Mouse (Mus musculus) limb, embryonic 13.5 days (tissue): ENCODE measurements at regions not wholly inside any gene's neighbourhood (a gene's known extent, or its start where the extent isn't known, plus 50 kb on each side); places are given as distances from the start of the nearest gene placed in this dataset.

Experiments used
- ATAC-seq: fragments of 200-750 bp; cut with Nextera tagmentation; 2 replicates; pipeline ENCODE4 v1.8.0; 2017; ENCODE audit warnings: low read depth, moderate number of reproducible peaks, moderate TSS enrichment; ENCODE audit not compliant: low FRiP score
- H3K27ac ChIP-seq: fragments of 300-500 bp; sonication (generic); 2 replicates; pipeline ENCODE4 v1.5.1; 2015; ENCODE audit warnings: inconsistent platforms, mild to moderate bottlenecking, moderate library complexity
- H3K27me3 ChIP-seq: fragments of 300-500 bp; sonication (generic); 2 replicates; pipeline ENCODE4 v1.6.1; 2015; ENCODE audit warnings: mild to moderate bottlenecking, inconsistent platforms
- H3K36me3 ChIP-seq: fragments of 300-500 bp; sonication (generic); 2 replicates; pipeline ENCODE4 v1.6.1; 2015; ENCODE audit warnings: inconsistent platforms, mild to moderate bottlenecking, moderate library complexity
- H3K4me1 ChIP-seq: fragments of 300-500 bp; sonication (generic); 2 replicates; pipeline ENCODE4 v1.6.1; 2015; ENCODE audit warnings: inconsistent platforms
- H3K4me2 ChIP-seq: fragments of 300-500 bp; sonication (generic); replicated peaks from 2 replicates; pipeline ENCODE4 v1.6.1; 2015; ENCODE audit warnings: inconsistent platforms, mild to moderate bottlenecking, moderate library complexity
- H3K4me3 ChIP-seq: fragments of 300-500 bp; sonication (generic); 2 replicates; pipeline ENCODE4 v1.5.1; 2015; ENCODE audit warnings: moderate library complexity, mild to moderate bottlenecking, inconsistent platforms
- H3K9ac ChIP-seq: fragments of 300-500 bp; sonication (generic); 2 replicates; pipeline ENCODE4 v1.6.1; 2015; ENCODE audit warnings: mild to moderate bottlenecking, inconsistent platforms
- H3K9me3 ChIP-seq: fragments of 300-500 bp; sonication (generic); 2 replicates; pipeline ENCODE4 v1.6.1; 2016; ENCODE audit warnings: inconsistent platforms
- WGBS: fragments of 180-500 bp; shearing (Covaris S2); methylation state at CpG from one replicate; pipeline ENCODE4 v1.1.7; 2015; 5-methylcytosine and 5-hydroxymethylcytosine counted together

- H3K9ac ChIP-seq = no peak overlapping the region
- H3K27ac ChIP-seq = no peak overlapping the region
- H3K9me3 ChIP-seq = no peaks in the 10 kb centered on the region
- ATAC-seq = no peak
- H3K4me1 ChIP-seq = no peaks in the 10 kb centered on the region; the same call in 1 of the 2 replicates
- H3K27me3 ChIP-seq = no peaks in the 10 kb centered on the region
- H3K36me3 ChIP-seq = no peaks in the 10 kb centered on the region
- no peak overlapping the region for H3K4me3 ChIP-seq
- H3K4me2 ChIP-seq = no peak overlapping the region
Measured at GRCm38 (mm10) chr8:44656031-44656430, 279.2 kb upstream of the Fat1 start.

GRCm38 (mm10) chr8:44656470-44656869 lies 278.8 kb upstream of the Fat1 start:
- Histone ChIP-seq H3K27ac (no peak overlapping the region), H3K9me3 (no peaks in the 10 kb centered on the region), H3K9ac (no peak overlapping the region), H3K27me3 (no peaks in the 10 kb centered on the region), H3K4me2 (no peak overlapping the region), H3K4me3 (no peak overlapping the region), H3K4me1 (no peaks in the 10 kb centered on the region; the same call in 1 of the 2 replicates), H3K36me3 (no peaks in the 10 kb centered on the region)
- 73% methylated on average over 4 of the region's 4 CpGs for WGBS
- ATAC-seq = no peak

- WGBS = 70% methylated on average over 2 of the region's 2 CpGs
- no peaks in the 10 kb centered on the region for H3K36me3 ChIP-seq
- H3K4me3 ChIP-seq = no peak overlapping the region
- H3K27ac ChIP-seq = no peak overlapping the region
- no peak overlapping the region for H3K4me2 ChIP-seq
- H3K9me3 ChIP-seq = no peaks in the 10 kb centered on the region
- H3K27me3 ChIP-seq = no peaks in the 10 kb centered on the region
- no peaks in the 10 kb centered on the region for H3K4me1 ChIP-seq
- H3K9ac ChIP-seq = no peak overlapping the region
- ATAC-seq = no peak
Measured at GRCm38 (mm10) chr8:44661696-44662095, 273.6 kb upstream of the Fat1 start.

- ATAC-seq = no peak
- peaks cover 3% of the 10 kb centered on the region; the same call in 1 of the 2 replicates for H3K4me1 ChIP-seq
Measured at GRCm38 (mm10) chr8:44687126-44687525, 248.1 kb upstream of the Fat1 start.

GRCm38 (mm10) chr8:44689837-44690592 lies 245.2 kb upstream of the Fat1 start:
- Histone ChIP-seq H3K4me3 (no peak overlapping the region), H3K27me3 (peaks cover 13% of the 10 kb centered on the region), H3K4me1 (peaks cover 13% of the 10 kb centered on the region), H3K9ac (no peak overlapping the region), H3K27ac (no peak overlapping the region), H3K36me3 (no peaks in the 10 kb centered on the region), H3K9me3 (no peaks in the 10 kb centered on the region), H3K4me2 (no peak overlapping the region)
- no peak for ATAC-seq
- WGBS = 89% methylated on average over 9 of the region's 9 CpGs

More at GRCm38 (mm10) chr8:44687126-44687525, 248.1 kb upstream of the Fat1 start:
- Histone ChIP-seq H3K27me3 (no peaks in the 10 kb centered on the region), H3K27ac (no peak overlapping the region; the same call in 1 of the 2 replicates), H3K4me2 (no peak overlapping the region), H3K9ac (no peak overlapping the region), H3K9me3 (no peaks in the 10 kb centered on the region), H3K36me3 (no peaks in the 10 kb centered on the region), H3K4me3 (no peak overlapping the region)
- 85% methylated on average over 9 of the region's 9 CpGs for WGBS

- no peak for ATAC-seq
Measured at GRCm38 (mm10) chr8:44690593-44690950, 244.7 kb upstream of the Fat1 start.

GRCm38 (mm10) chr8:44691140-44691539 lies 244.1 kb upstream of the Fat1 start:
- H3K4me3 ChIP-seq = no peak overlapping the region
- peaks cover 20% of the 10 kb centered on the region for H3K4me1 ChIP-seq
- no peaks in the 10 kb centered on the region for H3K9me3 ChIP-seq
- no peak overlapping the region for H3K4me2 ChIP-seq
- H3K9ac ChIP-seq = no peak overlapping the region
- WGBS = 53% methylated on average over 7 of the region's 7 CpGs
- H3K27me3 ChIP-seq = peaks cover 13% of the 10 kb centered on the region
- H3K27ac ChIP-seq = no peak overlapping the region
- no peaks in the 10 kb centered on the region for H3K36me3 ChIP-seq
- no peak for ATAC-seq

More at GRCm38 (mm10) chr8:44690593-44690950, 244.7 kb upstream of the Fat1 start:
- WGBS = 84% methylated on average over 4 of the region's 4 CpGs
- no peak overlapping the region for H3K4me2 ChIP-seq
- H3K27ac ChIP-seq = no peak overlapping the region
- H3K9ac ChIP-seq = no peak overlapping the region
- H3K36me3 ChIP-seq = no peaks in the 10 kb centered on the region
- H3K4me1 ChIP-seq = peaks cover 14% of the 10 kb centered on the region
- no peaks in the 10 kb centered on the region for H3K9me3 ChIP-seq
- peaks cover 13% of the 10 kb centered on the region for H3K27me3 ChIP-seq
- H3K4me3 ChIP-seq = no peak overlapping the region

- H3K9me3 ChIP-seq = no peaks in the 10 kb centered on the region
Measured at GRCm38 (mm10) chr8:44692036-44692688, 243.1 kb upstream of the Fat1 start.

GRCm38 (mm10) chr8:44694861-44695260 lies 240.4 kb upstream of the Fat1 start:
- no peak for ATAC-seq
- H3K9me3 ChIP-seq = no peaks in the 10 kb centered on the region
- no peak overlapping the region for H3K4me3 ChIP-seq
- 40% methylated on average over 9 of the region's 9 CpGs for WGBS
- H3K27me3 ChIP-seq = peaks cover 13% of the 10 kb centered on the region
- peaks cover 26% of the 10 kb centered on the region for H3K4me1 ChIP-seq
- H3K27ac ChIP-seq = no peak overlapping the region
- no peak overlapping the region for H3K9ac ChIP-seq
- no peak overlapping the region for H3K4me2 ChIP-seq
- H3K36me3 ChIP-seq = no peaks in the 10 kb centered on the region

More at GRCm38 (mm10) chr8:44692036-44692688, 243.1 kb upstream of the Fat1 start:
- Histone ChIP-seq H3K27ac (no peak overlapping the region), H3K4me1 (peaks cover 26% of the 10 kb centered on the region), H3K4me2 (no peak overlapping the region), H3K4me3 (no peak overlapping the region), H3K27me3 (peaks cover 13% of the 10 kb centered on the region), H3K36me3 (no peaks in the 10 kb centered on the region), H3K9ac (no peak overlapping the region)
- ATAC-seq = no peak
- 65% methylated on average over 8 of the region's 8 CpGs for WGBS

GRCm38 (mm10) chr8:44696066-44696853 lies 239.0 kb upstream of the Fat1 start:
- WGBS = 30% methylated on average over 9 of the region's 9 CpGs
- Histone ChIP-seq H3K4me2 (no peak overlapping the region), H3K27me3 (peaks cover 13% of the 10 kb centered on the region), H3K27ac (no peak overlapping the region), H3K4me3 (no peak overlapping the region), H3K36me3 (no peaks in the 10 kb centered on the region), H3K9ac (no peak overlapping the region), H3K4me1 (peaks cover 22% of the 10 kb centered on the region), H3K9me3 (no peaks in the 10 kb centered on the region)
- no peak for ATAC-seq

GRCm38 (mm10) chr8:44699384-44700105 lies 235.7 kb upstream of the Fat1 start:
- H3K4me3 ChIP-seq = no peak overlapping the region
- H3K9ac ChIP-seq = no peak overlapping the region
- peaks cover 18% of the 10 kb centered on the region; the same call in 1 of the 2 replicates for H3K4me1 ChIP-seq
- no peaks in the 10 kb centered on the region for H3K9me3 ChIP-seq
- H3K36me3 ChIP-seq = no peaks in the 10 kb centered on the region
- ATAC-seq = no peak
- no peak overlapping the region for H3K27ac ChIP-seq
- 87% methylated on average over 18 of the region's 18 CpGs for WGBS
- no peak overlapping the region for H3K4me2 ChIP-seq
- H3K27me3 ChIP-seq = peaks cover 2% of the 10 kb centered on the region; the same call in 1 of the 2 replicates
